Mouse (Mus musculus) G1E (cell line): ENCODE data around the gene Car4.

ENCODE experiments used
- CTCF ChIP-seq: IDR thresholded peaks from 2 replicates; pipeline ENCODE4 v1.5.1; 2012; ENCODE audit warnings: low read depth, low read length, inconsistent platforms, mixed read lengths
- GATA1 ChIP-seq: IDR thresholded peaks from 2 replicates; pipeline ENCODE4 v1.6.1; 2012; ENCODE audit warnings: borderline replicate concordance, low read length, inconsistent platforms, mixed read lengths

- TF ChIP-seq GATA1: no peak
- peak; percentile 36 for TF ChIP-seq CTCF
Observed at GRCm38 (mm10) chr11:84919276-84919675, 38.3 kb upstream of the Car4 start.
